Mouse (Mus musculus) cerebellum, postnatal 14 days (tissue): Measurements from ENCODE around the gene Rara.

Experiments used
- DNase-seq, 2 experiments: peaks; one replicate each; pipeline ENCODE4 v3.0.0; 2021; ENCODE audit warnings: mixed read lengths in 2 of 2

Rara gene

DNA sequence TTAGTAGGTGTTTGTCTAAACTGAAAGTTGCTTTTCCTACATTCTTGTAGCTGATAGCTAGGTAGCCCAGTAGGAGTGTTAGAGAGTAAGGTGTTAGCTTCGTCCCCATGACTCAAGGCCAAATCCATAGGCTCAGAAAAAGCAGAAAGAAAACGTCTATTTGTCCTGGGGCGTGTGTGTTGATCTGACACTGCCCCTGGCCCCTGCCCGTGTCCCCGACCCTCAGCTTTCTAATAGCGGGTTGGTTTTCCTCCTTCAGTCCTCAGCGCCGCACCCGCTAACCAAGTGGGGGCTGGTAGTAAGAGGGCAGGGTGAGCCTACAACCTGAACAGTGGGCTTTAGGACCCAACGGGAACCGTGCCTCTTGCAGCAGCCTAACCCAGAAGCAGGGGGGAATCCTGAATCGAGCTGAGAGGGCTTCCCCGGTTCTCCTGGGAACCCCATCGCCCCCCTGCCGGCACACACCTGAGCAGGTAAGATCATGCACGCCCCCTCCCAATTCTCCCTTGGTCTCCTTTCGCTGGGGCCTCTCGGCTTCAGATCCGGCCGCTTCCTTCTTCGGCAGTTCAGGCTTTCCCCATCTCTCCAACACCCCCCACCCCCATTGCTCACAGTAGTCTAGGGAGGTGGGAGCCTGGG is at the start of gene Rara:
Gene Rara (plus strand): TSS at position 381 of the 639 bp plus-strand sequence.
- peak; percentile 75 to 76 for DNase-seq

- no peak for DNase-seq
Measured at GRCm38 (mm10) chr11:98887703-98888102, 39.9 kb upstream of the Rara start.

- DNase-seq: no peak
Measured at GRCm38 (mm10) chr11:98889077-98889476, 38.5 kb upstream of the Rara start.

GRCm38 (mm10) chr11:98889977-98890376 is 37.6 kb upstream of the Rara start:
- DNase-seq: no peak

- no peak for DNase-seq
Measured at GRCm38 (mm10) chr11:98892426-98892825, 35.2 kb upstream of the Rara start.

DNA sequence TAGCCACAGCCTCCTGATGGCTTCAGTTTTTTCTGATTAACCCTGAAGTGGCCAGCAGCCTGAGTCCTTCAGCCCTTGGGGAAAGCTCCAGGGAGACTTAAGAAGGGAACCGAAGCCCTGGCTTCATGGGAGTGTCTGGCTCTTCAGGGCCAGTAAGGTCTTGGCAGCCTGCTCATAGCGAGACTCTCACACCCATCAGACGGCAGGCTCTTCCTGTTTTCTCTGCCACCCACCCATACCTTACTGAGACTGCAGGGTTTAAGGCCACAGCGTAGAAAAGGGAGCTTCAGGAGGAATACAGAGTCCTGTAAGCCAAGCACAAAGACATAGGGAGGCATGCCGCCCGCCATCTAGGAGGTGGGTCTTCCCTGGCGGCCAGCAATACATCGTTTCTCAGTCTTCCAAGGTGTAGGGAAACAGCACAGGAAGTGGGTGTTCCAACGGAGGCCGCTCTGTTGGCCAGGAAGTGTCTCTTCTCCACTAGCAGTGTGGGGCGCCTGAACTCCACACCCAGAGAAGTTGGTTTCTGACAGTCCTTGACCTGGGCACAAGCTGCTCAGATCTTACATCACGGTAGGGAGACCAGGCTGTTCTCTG is 27.0 kb upstream of the Rara start:
- DNase-seq: no peak

DNA sequence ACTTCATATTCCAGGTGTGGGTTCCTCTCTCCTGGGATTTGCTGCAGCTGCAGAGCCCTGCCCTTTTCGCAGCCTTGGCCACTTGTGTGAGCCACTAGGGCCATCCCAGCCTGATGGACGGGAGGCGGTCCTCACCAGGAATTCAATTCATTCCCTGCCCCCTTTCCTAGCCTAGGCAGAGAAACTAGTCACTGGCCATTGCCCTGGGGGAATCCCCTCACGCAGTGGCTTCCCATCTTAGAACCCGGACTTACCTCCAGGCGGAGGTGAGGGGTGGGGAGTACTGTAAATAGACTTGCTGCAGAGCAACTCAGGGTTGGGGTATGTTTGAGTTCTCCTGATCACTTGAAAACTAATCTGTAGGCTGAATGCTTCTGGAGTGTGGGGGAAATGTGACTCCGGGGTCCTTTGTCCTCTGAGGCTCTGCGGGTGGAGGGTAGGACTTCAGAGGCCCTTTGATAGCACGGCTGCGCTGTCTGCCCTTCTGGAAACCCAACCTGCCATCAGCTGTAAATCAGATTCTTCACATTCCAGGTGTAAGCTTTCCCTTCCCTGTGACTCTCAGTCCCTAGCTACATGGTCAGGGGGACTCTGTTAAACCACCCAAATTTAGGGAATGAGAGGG is 24.9 kb upstream of the Rara start:
- no peak for DNase-seq

GRCm38 (mm10) chr11:98904577-98904976 is 23.0 kb upstream of the Rara start:
- DNase-seq: no peak

DNA sequence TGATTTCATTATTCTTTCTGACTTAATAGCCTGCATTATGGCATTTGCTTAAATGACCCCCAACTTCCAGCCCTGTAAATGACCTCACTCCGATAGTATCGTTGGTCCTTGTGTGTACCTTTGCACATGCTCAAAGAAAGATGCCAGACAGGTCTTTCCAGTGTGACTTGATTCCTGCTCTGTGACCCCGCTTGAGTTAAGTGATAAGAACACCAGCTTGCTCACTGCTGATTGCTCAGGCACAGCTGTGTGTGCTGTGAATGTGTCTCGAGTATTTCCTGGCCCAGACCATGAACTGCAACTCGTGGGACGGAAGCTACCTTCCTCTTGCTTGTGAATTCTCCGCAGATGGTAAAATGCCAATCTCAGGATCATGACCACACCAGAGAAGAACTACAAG is 22.6 kb upstream of the Rara start:
- DNase-seq: no peak

DNA sequence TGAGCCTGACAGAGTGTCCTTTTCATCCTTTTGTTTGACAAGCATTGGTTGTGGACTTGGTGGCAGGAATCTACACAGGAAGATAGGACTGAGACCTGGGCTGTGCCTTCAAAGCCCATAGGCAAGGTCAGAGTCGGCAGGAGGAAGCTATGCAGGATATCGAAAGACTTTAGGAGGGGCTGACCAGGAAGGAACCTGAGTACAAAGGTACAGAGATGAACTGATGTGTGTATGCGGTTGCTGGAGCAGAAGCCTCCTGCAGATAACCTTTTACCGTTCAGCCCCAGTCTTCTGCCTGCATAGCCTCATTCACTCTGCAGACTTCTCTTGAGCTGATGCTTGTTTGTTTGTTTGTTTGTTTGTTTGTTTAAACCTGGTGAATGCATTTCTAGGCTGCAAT is 22.0 kb upstream of the Rara start:
- no peak for DNase-seq

DNA sequence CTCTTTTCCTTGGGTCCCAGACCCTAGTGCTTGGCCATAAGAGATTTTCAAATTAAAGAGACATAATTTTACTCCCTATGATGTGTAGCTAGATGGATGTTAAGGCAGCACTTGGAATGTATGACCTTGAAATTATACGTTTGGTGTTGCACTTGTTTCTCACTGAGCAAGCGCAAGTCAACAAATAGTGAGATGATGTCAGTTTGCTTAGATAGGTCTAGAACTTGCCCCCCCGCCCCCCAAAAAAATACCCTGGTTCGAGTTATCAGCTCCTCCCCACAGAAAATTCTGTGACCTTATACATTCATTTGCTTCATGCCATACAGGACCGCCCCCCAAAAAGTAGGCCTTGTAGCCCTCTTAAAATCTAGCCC is 20.6 kb upstream of the Rara start:
- no peak for DNase-seq

DNA sequence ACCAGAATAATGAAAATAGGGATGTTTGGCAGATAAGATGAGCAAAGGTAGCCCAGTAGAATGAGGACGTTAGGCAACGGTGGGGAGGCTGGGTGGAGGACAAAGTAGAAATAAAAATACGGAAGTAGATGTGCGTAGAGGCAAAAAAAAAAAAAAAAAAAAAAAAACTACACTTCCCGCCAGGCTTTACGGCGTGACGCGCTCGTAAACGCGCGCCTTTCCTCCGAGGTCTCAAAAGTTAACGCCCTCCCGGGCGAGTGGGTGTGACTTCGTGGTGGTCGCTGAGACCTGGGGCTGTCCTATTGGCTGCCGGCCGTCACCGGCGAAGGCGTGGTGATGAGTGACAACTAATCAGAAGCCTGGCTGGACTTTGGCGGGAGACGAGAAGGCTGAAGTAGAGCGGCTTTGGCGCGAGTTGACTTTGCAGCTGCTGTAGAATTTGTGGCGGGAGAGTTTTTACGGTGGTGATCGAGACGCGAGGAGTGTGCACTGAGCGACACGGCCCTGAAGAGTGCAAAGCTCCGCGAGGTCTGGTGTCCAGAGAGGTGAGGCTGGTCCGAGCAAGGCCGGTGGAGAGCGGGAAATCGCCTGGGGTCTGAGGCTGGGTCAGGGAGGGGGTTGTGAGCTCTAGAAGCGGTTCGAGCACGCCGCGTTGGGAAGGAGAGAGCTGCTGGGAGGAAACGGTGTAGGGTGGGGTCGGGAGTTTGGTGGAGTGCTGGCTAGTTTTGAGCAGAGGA is 20.0 kb upstream of the Rara start, which contains the start of gene Cdc6:
Gene Cdc6 (plus strand): TSS at position 365 of the 737 bp plus-strand sequence.
- DNase-seq: peak; percentile 95

- peak; percentile 68 to 77 for DNase-seq
Measured at GRCm38 (mm10) chr11:98909654-98910053, 18.0 kb upstream of the Rara start.

GRCm38 (mm10) chr11:98910415-98910814 is 17.2 kb upstream of the Rara start:
- DNase-seq: no peak

GRCm38 (mm10) chr11:98911498-98911897 is 16.1 kb upstream of the Rara start:
- DNase-seq: no peak

- DNase-seq: no peak
Measured at GRCm38 (mm10) chr11:98914196-98914595, 13.4 kb upstream of the Rara start.

DNA sequence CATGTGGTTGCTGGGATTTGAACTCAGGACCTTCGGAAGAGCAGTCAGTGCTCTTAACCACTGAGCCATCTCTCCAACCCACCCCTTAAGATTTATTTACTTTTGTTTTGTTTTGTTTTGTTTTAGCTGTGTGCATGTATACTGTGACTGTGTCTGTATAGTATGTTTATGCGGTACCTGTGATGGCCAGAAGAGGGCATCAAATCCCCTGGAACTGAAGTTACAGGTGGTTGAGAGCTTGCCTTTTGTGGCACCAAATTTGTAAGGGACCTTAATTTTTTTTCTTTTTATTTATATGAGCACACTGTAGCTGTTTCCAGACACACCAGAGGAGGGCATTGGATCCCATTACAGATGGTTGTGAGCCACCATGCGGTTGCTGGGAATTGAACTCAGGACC is 11.2 kb upstream of the Rara start:
- peak in 1 of 2 experiments; percentile 56 for DNase-seq

DNA sequence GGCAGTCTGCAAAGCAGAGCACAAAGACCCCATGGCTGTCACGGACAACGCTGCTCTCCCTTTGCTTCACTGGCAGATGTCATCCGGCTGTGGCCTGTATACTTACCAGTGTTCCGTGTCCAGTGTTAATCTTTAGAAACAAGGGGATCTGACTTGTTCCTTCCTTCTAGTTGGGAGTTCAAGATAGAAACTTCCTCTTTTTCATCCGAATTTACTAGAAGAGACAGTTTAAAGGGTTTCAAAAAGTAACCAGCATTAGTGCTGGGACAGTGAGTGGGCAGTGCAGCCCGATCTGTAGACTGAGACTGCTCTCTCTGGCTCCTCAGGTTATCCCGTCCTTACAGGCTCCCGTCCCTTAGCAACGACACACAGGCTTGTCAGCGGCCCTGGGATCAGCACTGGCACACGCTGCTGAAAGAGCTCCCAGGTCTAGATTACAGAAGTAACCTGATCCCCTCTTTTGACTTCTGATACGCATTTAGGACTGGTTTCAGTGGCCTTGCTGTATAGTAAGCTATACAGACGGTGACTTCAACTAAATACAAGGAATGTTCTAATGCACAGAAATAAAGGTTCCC is 10.1 kb upstream of the Rara start:
- DNase-seq: no peak

DNA sequence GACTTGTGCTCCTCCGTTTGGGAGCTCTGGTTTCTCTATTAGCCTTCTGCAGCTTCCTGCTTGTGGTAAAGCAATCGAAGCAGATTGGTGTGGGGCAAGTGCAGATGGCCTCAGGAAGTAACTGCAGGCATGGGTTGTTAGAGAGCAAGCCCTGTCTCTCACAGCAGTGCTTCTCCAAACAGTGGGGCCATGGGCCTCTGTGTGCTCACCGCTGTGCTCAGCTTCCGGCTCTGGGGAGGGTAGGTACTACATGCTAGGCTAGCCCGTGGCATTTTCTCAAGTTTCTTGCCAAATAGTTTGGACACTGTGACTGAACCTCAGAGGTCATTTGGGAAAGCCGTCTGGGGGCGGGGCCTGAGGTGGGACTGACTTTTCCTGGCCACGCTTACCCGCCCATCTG is 9.4 kb upstream of the Rara start:
- no peak for DNase-seq

DNA sequence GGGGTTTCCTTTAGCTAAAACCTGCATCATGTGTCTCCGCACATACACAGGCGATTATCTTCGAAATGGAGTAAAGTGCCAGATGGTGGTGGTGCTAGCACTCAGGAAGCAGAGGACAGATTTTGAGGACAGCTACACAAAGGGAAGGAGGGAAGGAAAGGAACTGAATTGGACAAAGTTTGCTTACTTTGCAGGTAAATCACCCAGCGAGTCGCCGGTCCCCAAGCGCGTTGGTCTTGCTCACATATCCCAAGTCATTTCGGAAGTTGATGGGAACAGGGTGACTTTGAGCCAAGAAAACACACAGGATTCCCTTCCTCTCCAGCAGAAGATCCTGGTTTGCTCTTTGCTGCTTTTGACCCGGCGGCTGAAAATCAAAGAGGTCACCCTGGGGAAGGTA is 8.6 kb upstream of the Rara start:
- no peak for DNase-seq

GRCm38 (mm10) chr11:98921813-98922212 is 5.8 kb upstream of the Rara start:
- DNase-seq: peak; percentile 69 to 83

GRCm38 (mm10) chr11:98922307-98922706 is 5.3 kb upstream of the Rara start:
- peak; percentile 83 for DNase-seq
